Mouse (Mus musculus): ENCODE measurements around the gene Ick.
"Not testable (repeated sequence)": the region's sequence is repeated elsewhere in the genome, so short reads cannot be mapped to it uniquely, and the experiment has no call there.

Ick gene

GRCm38 (mm10) chr9:78148149-78148548, 39.2 kb downstream of the Ick start:
- DNase-seq (ENCODE audit: low spot score): no peak

GRCm38 (mm10) chr9:78149770-78150169, 40.8 kb downstream of the Ick start:
- not testable (repeated sequence) for DNase-seq (ENCODE audit: low spot score)

- DNase-seq (ENCODE audit: low spot score): no peak
Measured at GRCm38 (mm10) chr9:78154211-78154977, 45.4 kb downstream of the Ick start.

GRCm38 (mm10) chr9:78157221-78157620, 48.2 kb downstream of the Ick start:
- DNase-seq (ENCODE audit: low spot score): no peak

DNA sequence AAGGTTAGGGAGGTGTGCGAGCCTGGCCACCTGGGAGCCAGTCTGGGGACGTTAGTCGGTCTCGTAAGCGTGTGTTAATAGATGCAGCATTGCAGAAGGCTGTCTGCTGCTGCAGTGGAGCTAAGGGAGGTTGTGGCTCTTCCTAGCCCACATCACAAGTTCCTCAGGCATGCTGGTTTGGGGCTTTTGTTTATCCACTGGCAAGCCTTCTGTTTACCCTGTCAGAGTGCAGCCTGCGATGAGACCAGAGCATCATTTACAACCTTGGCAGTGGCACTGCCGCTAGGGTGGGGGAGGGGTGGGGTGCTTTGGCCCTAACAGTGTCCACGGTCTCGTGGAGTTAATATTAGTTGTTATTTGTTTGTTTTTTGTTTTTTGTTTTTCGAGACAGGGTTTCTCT, 54.3 kb downstream of the Ick start:
- no peak for DNase-seq (ENCODE audit: low spot score)

DNA sequence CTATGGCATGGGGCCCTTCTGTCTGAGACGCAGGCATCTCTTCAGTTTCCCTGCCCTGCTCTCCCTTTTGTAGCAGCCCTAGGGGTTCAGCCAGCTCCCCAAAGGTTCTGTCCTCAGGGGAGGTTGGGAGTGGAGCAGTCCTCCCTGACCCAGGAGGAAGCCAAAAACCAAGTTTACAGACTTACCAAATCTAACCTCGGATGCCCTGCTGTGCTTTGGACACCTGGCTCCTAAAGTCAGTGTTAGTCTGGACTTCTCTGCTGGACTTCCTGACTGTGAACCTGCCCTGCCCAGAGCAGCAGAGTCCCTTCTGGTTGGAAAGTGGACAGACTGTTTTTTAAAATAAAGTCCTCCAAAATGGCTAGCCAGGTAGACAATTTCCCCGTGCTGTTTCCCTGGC, 55.7 kb downstream of the Ick start:
- DNase-seq (ENCODE audit: low spot score): no peak

GRCm38 (mm10) chr9:78165454-78165853, 56.5 kb downstream of the Ick start:
- no peak for DNase-seq (ENCODE audit: low spot score)

GRCm38 (mm10) chr9:78166694-78167452, 57.9 kb downstream of the Ick start:
- no peak for DNase-seq (ENCODE audit: low spot score)

DNA sequence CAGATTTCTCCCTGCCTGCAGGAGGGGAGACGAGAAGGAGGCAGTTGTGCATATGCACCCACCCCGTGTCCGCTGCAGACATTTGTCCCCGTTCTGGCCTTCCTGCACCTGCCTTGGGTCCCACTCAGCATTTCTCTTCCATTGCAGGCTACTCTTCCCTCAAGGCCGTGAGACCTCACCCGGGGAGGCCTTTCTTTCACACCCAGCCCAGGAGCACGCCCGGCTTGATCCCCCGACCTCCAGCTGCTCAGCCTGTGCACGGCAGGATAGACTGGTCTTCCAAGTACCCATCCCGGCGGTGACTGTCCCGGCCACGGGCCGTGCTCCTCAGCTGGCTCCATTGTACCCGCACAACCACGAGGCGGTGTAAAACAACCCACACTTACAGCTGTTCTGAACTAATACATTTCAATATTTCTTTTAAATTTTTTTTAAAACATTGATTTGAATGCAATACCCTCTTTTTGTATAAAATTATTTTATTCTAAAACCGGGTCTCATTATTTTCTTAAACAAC, 58.5 kb downstream of the Ick start:
- no peak for DNase-seq (ENCODE audit: low spot score)

DNA sequence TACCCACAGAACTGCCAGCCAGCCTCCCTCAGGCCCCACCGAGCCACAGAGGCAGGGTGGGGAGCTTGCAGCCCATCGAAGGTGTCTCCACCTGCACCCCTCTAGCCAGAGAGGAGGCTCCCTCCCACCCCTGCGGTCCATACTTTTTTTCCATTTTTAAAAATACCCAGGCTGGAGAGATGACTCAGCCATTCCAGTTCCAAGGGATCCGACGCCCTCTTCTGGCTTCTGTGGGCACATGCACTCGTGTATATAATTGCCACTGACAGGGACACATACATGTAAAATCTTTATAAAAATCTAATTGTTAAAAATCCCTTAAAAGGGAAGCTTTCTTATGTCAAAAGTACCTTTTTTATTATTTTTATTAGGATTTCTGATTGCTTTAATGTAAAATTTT, 59.9 kb downstream of the Ick start:
- no peak for DNase-seq (ENCODE audit: low spot score)

DNA sequence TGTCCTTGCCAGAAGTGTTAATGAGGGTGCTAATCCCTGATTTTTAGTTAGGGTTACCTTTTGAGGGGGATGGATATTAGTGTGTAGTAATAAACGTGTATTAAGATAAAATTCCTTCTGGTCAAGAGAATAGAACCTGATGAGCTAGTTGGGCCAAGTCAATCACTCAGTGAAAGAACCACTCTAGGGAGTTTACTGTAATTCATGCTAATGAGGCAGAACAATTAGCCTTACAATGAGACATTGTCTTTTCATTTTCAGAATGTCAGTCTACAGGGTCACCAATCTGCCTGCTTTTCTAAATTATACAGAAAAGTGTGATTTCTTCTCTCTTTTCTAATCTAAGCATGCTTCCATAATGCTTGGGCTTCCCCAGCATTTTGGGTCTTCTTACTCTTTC, 65.0 kb downstream of the Ick start:
- DNase-seq (ENCODE audit: low spot score): no peak

DNA sequence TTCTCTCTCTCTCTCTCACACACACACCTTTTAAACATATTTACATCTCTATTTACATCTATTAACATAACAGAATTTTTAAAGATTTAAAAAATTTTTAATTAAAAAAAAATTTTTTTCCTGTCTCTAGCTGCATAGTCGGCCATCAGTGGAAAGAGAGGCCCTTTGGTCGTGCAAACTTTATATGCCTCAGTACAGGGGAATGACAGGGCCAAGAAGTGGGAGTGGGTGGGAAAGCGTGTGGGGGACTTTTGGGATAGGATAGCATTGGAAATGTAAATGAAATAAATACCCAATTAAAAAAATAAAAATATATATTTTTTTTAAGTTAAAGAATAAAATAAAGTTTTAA, 65.9 kb downstream of the Ick start:
- not testable (repeated sequence) for DNase-seq (ENCODE audit: low spot score)

GRCm38 (mm10) chr9:78175277-78176200, 66.5 kb downstream of the Ick start:
- DNase-seq (ENCODE audit: low spot score): peak; percentile 97

DNA sequence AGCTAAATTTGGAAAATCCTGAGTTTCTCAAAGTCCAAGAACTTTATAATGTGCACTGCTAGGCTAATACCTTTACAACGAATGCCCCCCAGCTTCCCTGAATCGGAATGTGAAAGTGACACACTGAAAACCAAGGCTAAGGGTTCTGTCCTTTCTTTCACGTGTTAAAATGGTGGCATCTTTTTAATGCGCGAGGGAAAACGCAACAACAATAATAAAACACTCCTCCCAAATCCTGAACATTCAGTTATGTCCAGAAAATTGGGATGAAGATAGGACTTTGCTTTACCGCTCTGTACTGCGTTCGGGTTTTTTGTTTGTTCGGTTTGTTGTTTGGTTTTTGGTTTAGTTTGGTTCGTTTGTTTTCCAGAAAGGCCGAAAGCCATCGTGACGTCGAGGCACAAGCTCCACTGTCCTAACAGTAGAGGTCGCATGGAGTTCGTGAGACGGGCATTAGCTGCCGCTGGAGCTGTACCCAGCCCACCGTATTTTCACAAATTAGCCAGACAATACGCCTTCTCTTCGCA, 67.3 kb downstream of the Ick start:
- peak; percentile 68 for DNase-seq (ENCODE audit: low spot score)

- DNase-seq (ENCODE audit: low spot score): peak; percentile 59
Measured at GRCm38 (mm10) chr9:78176831-78177230, 67.8 kb downstream of the Ick start.

DNA sequence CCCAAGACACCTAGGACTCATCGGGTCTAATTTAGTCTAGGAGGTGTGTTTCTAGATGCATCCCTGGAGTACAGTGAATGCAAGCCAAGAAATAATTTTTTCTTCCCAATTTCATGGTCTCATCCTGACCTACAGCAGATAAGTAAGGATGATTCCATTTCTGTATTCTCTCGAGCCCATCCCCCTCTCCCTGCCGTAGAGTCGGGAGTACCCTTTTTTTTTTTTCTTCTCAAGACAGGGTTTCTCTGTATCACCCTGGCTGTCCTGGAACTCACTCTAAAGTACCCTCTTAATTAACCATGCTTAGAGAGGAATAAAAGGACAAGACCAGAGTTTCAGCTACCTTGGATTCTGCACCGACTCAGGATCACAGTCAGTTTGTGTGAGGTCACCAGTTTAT, 69.2 kb downstream of the Ick start:
- no peak for DNase-seq (ENCODE audit: low spot score)

DNA sequence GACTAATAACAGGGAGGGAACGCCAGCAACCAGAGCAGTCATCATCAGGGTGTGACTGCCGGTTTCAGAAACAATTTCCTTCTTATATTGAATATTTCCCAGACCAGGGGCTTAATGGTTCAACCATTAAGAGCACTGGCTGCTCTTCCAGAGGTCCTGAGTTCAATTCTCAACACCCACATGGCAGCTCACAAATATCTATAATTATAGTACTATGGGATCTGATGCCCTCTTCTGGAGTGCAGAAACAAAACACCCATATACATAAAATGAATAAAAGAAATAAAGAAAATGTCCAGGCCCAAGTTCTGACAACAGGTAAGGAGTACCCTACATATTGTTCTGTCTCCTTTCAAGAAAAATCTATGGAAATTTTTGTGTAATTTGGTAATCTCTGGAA, 70.1 kb downstream of the Ick start:
- no peak for DNase-seq (ENCODE audit: low spot score)

DNA sequence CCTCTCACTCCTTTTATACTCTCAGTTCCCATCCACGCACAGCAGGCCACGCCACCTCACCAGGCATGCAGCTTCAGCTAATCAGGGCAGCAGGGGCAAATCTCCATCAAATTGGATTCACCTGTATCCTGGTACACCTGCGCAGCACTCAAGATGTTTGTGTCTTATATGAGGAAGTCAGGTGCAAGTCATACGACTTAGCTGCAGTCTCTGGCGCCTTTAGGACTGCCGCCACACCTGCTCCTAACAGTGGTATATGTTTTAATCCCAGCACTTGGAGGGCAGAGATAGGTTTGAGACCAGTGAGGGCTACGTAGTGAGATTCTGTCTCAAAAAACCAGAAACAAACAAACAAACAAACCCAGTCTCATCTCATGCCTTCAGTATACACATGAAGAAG, 73.5 kb downstream of the Ick start, which contains the start of gene Gsta4:
Gene Gsta4 (plus strand): TSS at position 301 of the 400 bp plus-strand sequence.
- not testable (repeated sequence) for DNase-seq (ENCODE audit: low spot score)

DNA sequence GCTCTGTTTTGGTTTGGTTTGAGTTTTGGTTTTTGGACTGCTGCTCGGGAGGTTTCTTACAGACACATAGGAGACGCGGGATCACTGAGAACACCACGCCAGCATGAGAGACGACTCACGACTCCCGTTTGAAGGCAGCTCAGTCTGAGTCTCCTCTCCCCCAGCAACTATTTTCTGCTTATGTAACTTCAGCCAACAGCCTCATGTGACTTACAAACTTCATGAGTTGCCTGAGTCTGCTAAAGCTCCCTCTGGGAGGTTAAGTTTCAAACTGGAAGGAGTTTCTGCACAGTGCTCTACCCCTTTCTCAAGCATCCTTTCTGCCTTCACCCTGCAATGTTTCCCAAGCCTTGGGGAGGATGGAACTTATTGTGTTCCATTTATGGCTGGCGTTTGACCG, 76.7 kb downstream of the Ick start:
- no peak for DNase-seq (ENCODE audit: low spot score)

- DNase-seq (ENCODE audit: low spot score): no peak
Measured at GRCm38 (mm10) chr9:78188910-78189309, 79.9 kb downstream of the Ick start.

- DNase-seq (ENCODE audit: low spot score): no peak
Measured at GRCm38 (mm10) chr9:78190651-78191634, 82.0 kb downstream of the Ick start.
